Mouse (Mus musculus): ENCODE results near the gene Fbln1. TPM values are rescaled to one million over a fixed set of nuclear protein-coding genes. Genes with fewer than 3 reads are reported as not detected.

The Fbln1 gene
- polyA plus RNA-seq, 1 experiment from 2014 or later: 60.2 TPM

GRCm38 (mm10) chr15:85248311-85248710 is 42.6 kb downstream of the Fbln1 start:
- no peak overlapping the region for H3K9ac ChIP-seq (ENCODE audit: low read depth, low read length)
- H3K27me3 ChIP-seq (replicated peaks; ENCODE audit: control insufficient read depth, insufficient read depth, low read length): no peaks in the 10 kb centered on the region
- no peaks in the 10 kb centered on the region for H3K4me1 ChIP-seq (replicated peaks; ENCODE audit: control insufficient read depth, insufficient read depth, low read length)
- WGBS: 83% methylated on average over 5 of the region's 5 CpGs
- 0 out of 2 replicates have a peak, but pooled peaks cover 5% of the 10 kb centered on the region for H3K36me3 ChIP-seq (ENCODE audit: control insufficient read depth, insufficient read depth, low read length)
- no peak overlapping the region for H3K27ac ChIP-seq (ENCODE audit: low read depth, low read length)
- no peak overlapping the region for H3K4me2 ChIP-seq
- DNase-seq (ENCODE audit: low spot score) (no peak), ATAC-seq (replicated peaks; ENCODE audit: low FRiP score) (no peak)
- no peaks in the 10 kb centered on the region for H3K9me3 ChIP-seq (ENCODE audit: control insufficient read depth, low read length)
- H3K4me3 ChIP-seq (ENCODE audit: low read depth, low read length): no peak overlapping the region

GRCm38 (mm10) chr15:85249252-85249651 is 43.5 kb downstream of the Fbln1 start:
- H3K27ac ChIP-seq (ENCODE audit: low read depth, low read length): no peak overlapping the region
- no peaks in the 10 kb centered on the region for H3K27me3 ChIP-seq (replicated peaks; ENCODE audit: control insufficient read depth, insufficient read depth, low read length)
- 59% methylated on average over 5 of the region's 5 CpGs for WGBS
- H3K4me3 ChIP-seq (ENCODE audit: low read depth, low read length): no peak overlapping the region
- H3K9me3 ChIP-seq (ENCODE audit: control insufficient read depth, low read length): no peaks in the 10 kb centered on the region
- H3K4me1 ChIP-seq (replicated peaks; ENCODE audit: control insufficient read depth, insufficient read depth, low read length): no peaks in the 10 kb centered on the region
- ATAC-seq (replicated peaks; ENCODE audit: low FRiP score): no peak
- no peak overlapping the region for H3K4me2 ChIP-seq
- H3K36me3 ChIP-seq (ENCODE audit: control insufficient read depth, insufficient read depth, low read length): 0 out of 2 replicates have a peak, but pooled peaks cover 5% of the 10 kb centered on the region
- no peak for DNase-seq (ENCODE audit: low spot score)
- H3K9ac ChIP-seq (ENCODE audit: low read depth, low read length): no peak overlapping the region

- Histone ChIP-seq H3K36me3 (ENCODE audit: control insufficient read depth, insufficient read depth, low read length) (0 out of 2 replicates have a peak, but pooled peaks cover 5% of the 10 kb centered on the region), H3K9me3 (ENCODE audit: control insufficient read depth, low read length) (no peaks in the 10 kb centered on the region), H3K27ac (ENCODE audit: low read depth, low read length) (no peak overlapping the region), H3K27me3 (replicated peaks; ENCODE audit: control insufficient read depth, insufficient read depth, low read length) (no peaks in the 10 kb centered on the region), H3K9ac (ENCODE audit: low read depth, low read length) (no peak overlapping the region), H3K4me2 (no peak overlapping the region), H3K4me1 (replicated peaks; ENCODE audit: control insufficient read depth, insufficient read depth, low read length) (no peaks in the 10 kb centered on the region), H3K4me3 (ENCODE audit: low read depth, low read length) (no peak overlapping the region)
- ATAC-seq (replicated peaks; ENCODE audit: low FRiP score): no peak
- no peak for DNase-seq (ENCODE audit: low spot score)
- 62% methylated on average over 2 of the region's 2 CpGs for WGBS
Measured at GRCm38 (mm10) chr15:85250436-85250835, 44.7 kb downstream of the Fbln1 start.

- Histone ChIP-seq H3K9ac (ENCODE audit: low read depth, low read length) (no peak overlapping the region), H3K27me3 (replicated peaks; ENCODE audit: control insufficient read depth, insufficient read depth, low read length) (no peaks in the 10 kb centered on the region), H3K4me1 (replicated peaks; ENCODE audit: control insufficient read depth, insufficient read depth, low read length) (no peaks in the 10 kb centered on the region), H3K4me2 (no peak overlapping the region), H3K36me3 (ENCODE audit: control insufficient read depth, insufficient read depth, low read length) (0 out of 2 replicates have a peak, but pooled peaks cover 5% of the 10 kb centered on the region), H3K9me3 (ENCODE audit: control insufficient read depth, low read length) (no peaks in the 10 kb centered on the region), H3K4me3 (ENCODE audit: low read depth, low read length) (no peak overlapping the region), H3K27ac (ENCODE audit: low read depth, low read length) (no peak overlapping the region)
- DNase-seq (ENCODE audit: low spot score): no peak
- no peak for ATAC-seq (replicated peaks; ENCODE audit: low FRiP score)
- WGBS: 87% methylated on average over 6 of the region's 6 CpGs
Measured at GRCm38 (mm10) chr15:85252476-85252875, 46.7 kb downstream of the Fbln1 start.

- Histone ChIP-seq H3K4me3 (ENCODE audit: low read depth, low read length) (no peak overlapping the region), H3K27ac (ENCODE audit: low read depth, low read length) (no peak overlapping the region), H3K27me3 (replicated peaks; ENCODE audit: control insufficient read depth, insufficient read depth, low read length) (no peaks in the 10 kb centered on the region), H3K4me2 (no peak overlapping the region), H3K36me3 (ENCODE audit: control insufficient read depth, insufficient read depth, low read length) (no peaks in the 10 kb centered on the region), H3K9ac (ENCODE audit: low read depth, low read length) (no peak overlapping the region), H3K4me1 (replicated peaks; ENCODE audit: control insufficient read depth, insufficient read depth, low read length) (no peaks in the 10 kb centered on the region), H3K9me3 (ENCODE audit: control insufficient read depth, low read length) (no peaks in the 10 kb centered on the region)
- 66% methylated on average over 6 of the region's 6 CpGs for WGBS
- DNase-seq (ENCODE audit: low spot score): no peak
- ATAC-seq (replicated peaks; ENCODE audit: low FRiP score): 0 out of 2 replicates have a peak, but pooled peaks have one; percentile 31
Measured at GRCm38 (mm10) chr15:85257775-85258429, 52.2 kb downstream of the Fbln1 start.

GRCm38 (mm10) chr15:85262805-85263204 is 57.1 kb downstream of the Fbln1 start:
- no peak for DNase-seq (ENCODE audit: low spot score)
- H3K4me1 ChIP-seq (replicated peaks; ENCODE audit: control insufficient read depth, insufficient read depth, low read length): no peaks in the 10 kb centered on the region
- no peak overlapping the region for H3K9ac ChIP-seq (ENCODE audit: low read depth, low read length)
- no peaks in the 10 kb centered on the region for H3K27me3 ChIP-seq (replicated peaks; ENCODE audit: control insufficient read depth, insufficient read depth, low read length)
- WGBS: 80% methylated on average over 5 of the region's 5 CpGs
- ATAC-seq (replicated peaks; ENCODE audit: low FRiP score): no peak
- H3K4me2 ChIP-seq: no peak overlapping the region
- H3K4me3 ChIP-seq (ENCODE audit: low read depth, low read length): no peak overlapping the region
- H3K27ac ChIP-seq (ENCODE audit: low read depth, low read length): no peak overlapping the region
- no peaks in the 10 kb centered on the region for H3K36me3 ChIP-seq (ENCODE audit: control insufficient read depth, insufficient read depth, low read length)
- no peaks in the 10 kb centered on the region for H3K9me3 ChIP-seq (ENCODE audit: control insufficient read depth, low read length)

- Histone ChIP-seq H3K27me3 (replicated peaks; ENCODE audit: control insufficient read depth, insufficient read depth, low read length) (no peaks in the 10 kb centered on the region), H3K4me3 (ENCODE audit: low read depth, low read length) (no peak overlapping the region), H3K4me1 (replicated peaks; ENCODE audit: control insufficient read depth, insufficient read depth, low read length) (no peaks in the 10 kb centered on the region), H3K9ac (ENCODE audit: low read depth, low read length) (no peak overlapping the region), H3K4me2 (no peak overlapping the region), H3K36me3 (ENCODE audit: control insufficient read depth, insufficient read depth, low read length) (no peaks in the 10 kb centered on the region), H3K9me3 (ENCODE audit: control insufficient read depth, low read length) (no peaks in the 10 kb centered on the region), H3K27ac (ENCODE audit: low read depth, low read length) (no peak overlapping the region)
- ATAC-seq (replicated peaks; ENCODE audit: low FRiP score) (no peak), DNase-seq (ENCODE audit: low spot score) (peak; percentile 73)
- WGBS: 51% methylated on average over 14 of the region's 14 CpGs
Measured at GRCm38 (mm10) chr15:85266729-85267434, 61.1 kb downstream of the Fbln1 start.

GRCm38 (mm10) chr15:85267891-85268290 is 62.1 kb downstream of the Fbln1 start:
- Histone ChIP-seq H3K27ac (ENCODE audit: low read depth, low read length) (no peak overlapping the region), H3K4me3 (ENCODE audit: low read depth, low read length) (no peak overlapping the region), H3K27me3 (replicated peaks; ENCODE audit: control insufficient read depth, insufficient read depth, low read length) (no peaks in the 10 kb centered on the region), H3K9me3 (ENCODE audit: control insufficient read depth, low read length) (no peaks in the 10 kb centered on the region), H3K4me2 (no peak overlapping the region), H3K9ac (ENCODE audit: low read depth, low read length) (no peak overlapping the region), H3K36me3 (ENCODE audit: control insufficient read depth, insufficient read depth, low read length) (no peaks in the 10 kb centered on the region), H3K4me1 (replicated peaks; ENCODE audit: control insufficient read depth, insufficient read depth, low read length) (no peaks in the 10 kb centered on the region)
- no peak for ATAC-seq (replicated peaks; ENCODE audit: low FRiP score)
- WGBS: 89% methylated on average over 19 of the region's 19 CpGs
- no peak for DNase-seq (ENCODE audit: low spot score)

GRCm38 (mm10) chr15:85272988-85273387 is 67.2 kb downstream of the Fbln1 start:
- Histone ChIP-seq H3K27ac (ENCODE audit: low read depth, low read length) (no peak overlapping the region), H3K9ac (ENCODE audit: low read depth, low read length) (no peak overlapping the region), H3K27me3 (replicated peaks; ENCODE audit: control insufficient read depth, insufficient read depth, low read length) (no peaks in the 10 kb centered on the region), H3K4me3 (ENCODE audit: low read depth, low read length) (no peak overlapping the region), H3K9me3 (ENCODE audit: control insufficient read depth, low read length) (no peaks in the 10 kb centered on the region), H3K36me3 (ENCODE audit: control insufficient read depth, insufficient read depth, low read length) (no peaks in the 10 kb centered on the region), H3K4me2 (no peak overlapping the region), H3K4me1 (replicated peaks; ENCODE audit: control insufficient read depth, insufficient read depth, low read length) (no peaks in the 10 kb centered on the region)
- WGBS: 59% methylated on average over 11 of the region's 11 CpGs
- ATAC-seq (replicated peaks; ENCODE audit: low FRiP score) (no peak), DNase-seq (ENCODE audit: low spot score) (no peak)

Measured in liver, embryonic 11.5 days (tissue).